Mouse (Mus musculus) gastrocnemius, adult 18-20 months (tissue): ENCODE data around the gene D11Wsu47e. TPM values are rescaled to one million over a fixed set of nuclear protein-coding genes. Genes with fewer than 3 reads are reported as not detected.

Experiments used
- DNase-seq: peaks from one replicate; pipeline ENCODE4 v3.0.0; 2021; ENCODE audit warnings: low spot score
- total RNA-seq, 2 experiments: library from RNA; stranded (reverse); gene quantifications; 2 replicates each; pipeline ENCODE4 v1.2.3; 2021

D11Wsu47e gene
- total RNA-seq, 2 experiments from 2014 or later: 3.2 to 6.6 TPM

GRCm38 (mm10) chr11:113733631-113734364 is 49.6 kb downstream of the D11Wsu47e start:
- DNase-seq: no peak

- no peak for DNase-seq
These were observed 50.9 kb downstream of the D11Wsu47e start for GRCm38 (mm10) chr11:113735151-113735550.

- DNase-seq: no peak
These were observed 52.8 kb downstream of the D11Wsu47e start for GRCm38 (mm10) chr11:113736848-113737552.

- no peak for DNase-seq
These were observed 53.3 kb downstream of the D11Wsu47e start for GRCm38 (mm10) chr11:113737553-113737854.

GRCm38 (mm10) chr11:113737912-113738311 is 53.7 kb downstream of the D11Wsu47e start:
- DNase-seq: no peak

GRCm38 (mm10) chr11:113739213-113739612 is 55.0 kb downstream of the D11Wsu47e start:
- DNase-seq: no peak

- no peak for DNase-seq
These were observed 55.9 kb downstream of the D11Wsu47e start for GRCm38 (mm10) chr11:113740100-113740499.

GRCm38 (mm10) chr11:113742998-113743397 is 58.8 kb downstream of the D11Wsu47e start:
- DNase-seq: no peak

Other genes starting within 250 kb of the D11Wsu47e start
- gene Sstr2, start 65.1 kb upstream of the D11Wsu47e start, total RNA-seq: not detected
- gene Cog1, start 35.2 kb upstream of the D11Wsu47e start, total RNA-seq: 10 to 100 TPM; 19.9 to 21.8 TPM
- gene Slc39a11, start 34.3 kb upstream of the D11Wsu47e start, total RNA-seq: 1 to 10 TPM; 1.5 to 2.4 TPM
- 10 to 100 TPM; 32.7 to 34.4 TPM for gene Fam104a, start 257 bp upstream of the D11Wsu47e start, total RNA-seq
- gene Cpsf4l, start 25.6 kb downstream of the D11Wsu47e start, total RNA-seq: not detected
- 1 to 10 TPM; 4.5 to 7.4 TPM for gene Cdc42ep4, start 67.5 kb downstream of the D11Wsu47e start, total RNA-seq